8 mouse cellular contexts compared by ENCODE assay signal in genomic region chr2:73385172-73385571, GRCm38 (mm10). TPM values are rescaled to one million over a fixed set of nuclear protein-coding genes. Genes with fewer than 3 reads are reported as not detected.
DNase-seq lines count a peak whose midpoint lies in the region; ATAC-seq and TF ChIP-seq lines count a peak whose summit lies in the region.

No protein-coding gene starts in this region.

- no peaks in the 10 kb centered on the region for H3K9me3 ChIP-seq in heart, embryonic 13.5 days
- no peaks in the 10 kb centered on the region for H3K9me3 ChIP-seq in stomach, embryonic 14.5 days (ENCODE audit: control insufficient read depth, low read depth, low read length)
- no peaks in the 10 kb centered on the region for H3K9me3 ChIP-seq in stomach, postnatal 0 days (ENCODE audit: control insufficient read depth, low read length)
- no peaks in the 10 kb centered on the region for H3K9me3 ChIP-seq in limb, embryonic 15.5 days

- TF ChIP-seq CTCF in stomach, postnatal 0 days (IDR thresholded peaks at IDR 0.05; ENCODE audit: low read depth), result no peak

- no peaks in the 10 kb centered on the region for H3K27me3 ChIP-seq in heart, embryonic 13.5 days (replicated peaks)
- H3K27me3 ChIP-seq in stomach, embryonic 14.5 days (ENCODE audit: control insufficient read depth, insufficient read depth, low read length), result no peaks in the 10 kb centered on the region
- H3K27me3 ChIP-seq in stomach, postnatal 0 days (ENCODE audit: control insufficient read depth, insufficient read depth, low read length), result no peaks in the 10 kb centered on the region
- no peaks in the 10 kb centered on the region for H3K27me3 ChIP-seq in limb, embryonic 15.5 days

- peak overlapping the region; percentile 76 for H3K4me3 ChIP-seq in heart, embryonic 13.5 days
- H3K4me3 ChIP-seq in stomach, embryonic 14.5 days (ENCODE audit: low read depth, low read length), result no peak overlapping the region; the same call in 1 of the 2 replicates
- no peak overlapping the region for H3K4me3 ChIP-seq in stomach, postnatal 0 days (ENCODE audit: low read depth, low read length)
- 0 out of 2 replicates have a peak overlapping the region, but pooled peaks have one; percentile 75 for H3K4me3 ChIP-seq in limb, embryonic 15.5 days

- no peak overlapping the region for H3K27ac ChIP-seq in heart, embryonic 13.5 days (replicated peaks)
- H3K27ac ChIP-seq in stomach, embryonic 14.5 days (ENCODE audit: low read length), result no peak overlapping the region
- H3K27ac ChIP-seq in stomach, postnatal 0 days (replicated peaks), result no peak overlapping the region
- no peak overlapping the region for H3K27ac ChIP-seq in limb, embryonic 15.5 days

- ATAC-seq in heart, embryonic 13.5 days (ENCODE audit: extremely low read depth, insufficient number of reproducible peaks, low FRiP score, low TSS enrichment), result no peak
- no peak for ATAC-seq in stomach, embryonic 14.5 days (ENCODE audit: insufficient number of reproducible peaks, insufficient read depth, low FRiP score, low read depth)
- ATAC-seq in stomach, postnatal 0 days (ENCODE audit: low FRiP score, low TSS enrichment), result no peak
- ATAC-seq in limb, embryonic 15.5 days (ENCODE audit: insufficient number of reproducible peaks, low FRiP score, low TSS enrichment, low read depth), result no peak
- ATAC-seq in inflammation-experienced regulatory T-cells, adult 6 months, result no peak

- H3K4me2 ChIP-seq in heart, embryonic 13.5 days, result peak overlapping the region; percentile 98
- peak overlapping the region; percentile 99 for H3K4me2 ChIP-seq in stomach, embryonic 14.5 days (replicated peaks; ENCODE audit: low read depth, low read length)
- H3K4me2 ChIP-seq in stomach, postnatal 0 days (replicated peaks; ENCODE audit: low read depth), result no peak overlapping the region
- peak overlapping the region; percentile 97; the same call in 1 of the 2 replicates for H3K4me2 ChIP-seq in limb, embryonic 15.5 days

- no peaks in the 10 kb centered on the region for H3K36me3 ChIP-seq in heart, embryonic 13.5 days
- no peaks in the 10 kb centered on the region for H3K36me3 ChIP-seq in stomach, embryonic 14.5 days (ENCODE audit: control insufficient read depth, insufficient read depth, low read length)
- no peaks in the 10 kb centered on the region for H3K36me3 ChIP-seq in stomach, postnatal 0 days (ENCODE audit: control insufficient read depth, insufficient read depth, low read length)
- H3K36me3 ChIP-seq in limb, embryonic 15.5 days, result no peaks in the 10 kb centered on the region

- no peak for DNase-seq in heart, postnatal 4 days
- no peak for DNase-seq in stomach, postnatal 0 days (ENCODE audit: low spot score)
- no peak for DNase-seq in retina, postnatal 1 day
- no peak for DNase-seq in embryo, embryonic 10.5 days (ENCODE audit: low spot score)

- H3K4me1 ChIP-seq in heart, embryonic 13.5 days, result peaks cover 13% of the 10 kb centered on the region
- H3K4me1 ChIP-seq in stomach, embryonic 14.5 days (ENCODE audit: control insufficient read depth, insufficient read depth, low read length), result 0 out of 2 replicates have a peak, but pooled peaks cover 3% of the 10 kb centered on the region
- H3K4me1 ChIP-seq in stomach, postnatal 0 days (replicated peaks; ENCODE audit: control insufficient read depth, insufficient read depth), result no peaks in the 10 kb centered on the region
- peaks cover 6% of the 10 kb centered on the region; the same call in 1 of the 2 replicates for H3K4me1 ChIP-seq in limb, embryonic 15.5 days

- WGBS in heart, embryonic 13.5 days, result 68% methylated on average over 4 of the region's 4 CpGs
- 88% methylated on average over 4 of the region's 4 CpGs for WGBS in stomach, embryonic 14.5 days
- WGBS in stomach, postnatal 0 days, result 77% methylated on average over 4 of the region's 4 CpGs
- 78% methylated on average over 4 of the region's 4 CpGs for WGBS in limb, embryonic 15.5 days

- no peak for TF ChIP-seq EP300 in stomach, postnatal 0 days (optimal IDR thresholded peaks at IDR 0.05)

- H3K9ac ChIP-seq in heart, embryonic 13.5 days, result peak overlapping the region; percentile 83
- no peak overlapping the region for H3K9ac ChIP-seq in stomach, embryonic 14.5 days (replicated peaks; ENCODE audit: low read depth, low read length)
- H3K9ac ChIP-seq in stomach, postnatal 0 days (ENCODE audit: low read length), result no peak overlapping the region
- no peak overlapping the region for H3K9ac ChIP-seq in limb, embryonic 15.5 days

RNA-seq across cellular contexts. Expression of gene Gpr155, which starts 1.2 kb away (rescaled TPM):
- 4.8 and 4.9 TPM in 2 replicates for polyA plus RNA-seq in heart, embryonic 13.5 days (2015; fragmentation: Nextera tagmentation; extraction: Ambion mirVana)
- 1 to 10 TPM; 7.6 TPM for total RNA-seq in heart, postnatal 4 days (2021)
- polyA plus RNA-seq in stomach, embryonic 14.5 days (2014; fragmentation: Nextera tagmentation; extraction: Ambion mirVana), result 3.9 and 4.3 TPM in 2 replicates
- 11.6 and 11.8 TPM in 2 replicates for polyA plus RNA-seq in stomach, postnatal 0 days (2015; fragmentation: Nextera tagmentation; extraction: Ambion mirVana)
- polyA plus RNA-seq in limb, embryonic 15.5 days (2015; fragmentation: Nextera tagmentation; extraction: Ambion mirVana), result 5.9 and 6.9 TPM in 2 replicates
- 10 to 100 TPM; 22.1 to 24.3 (median 24.1) TPM for polyA plus RNA-seq in inflammation-experienced regulatory T-cells, adult 6 months (2017; shearing (Covaris generic))

Comparison
In these comparisons a context has a peak if more than half of its experiments do, and no peak if none do; other contexts are left out.
1. H3K4me3 ChIP-seq: peak in heart, embryonic 13.5 days (single experiment) and limb, embryonic 15.5 days (single experiment); none in stomach, embryonic 14.5 days (single experiment) and stomach, postnatal 0 days (single experiment).